ENCODE assay signal across 8 mouse cellular contexts in genomic region chr10:81082168-81082960, GRCm38 (mm10). TPM values are rescaled to one million over a fixed set of nuclear protein-coding genes. Genes with fewer than 3 reads are reported as not detected.
DNase-seq lines count a peak whose midpoint lies in the region; ATAC-seq lines count a peak whose summit lies in the region.

No protein-coding gene starts in this region.

- H3K4me3 ChIP-seq in embryonic facial prominence, embryonic 14.5 days (ENCODE audit: low read depth, low read length): no peak overlapping the region
- H3K4me3 ChIP-seq in heart, embryonic 11.5 days (ENCODE audit: low read depth, low read length): no peak overlapping the region
- H3K4me3 ChIP-seq in kidney, embryonic 16.5 days (ENCODE audit: low read length): no peak overlapping the region
- H3K4me3 ChIP-seq in liver, embryonic 11.5 days (ENCODE audit: low read depth, low read length): no peak overlapping the region
- no peak overlapping the region for H3K4me3 ChIP-seq in stomach, embryonic 14.5 days (ENCODE audit: low read depth, low read length)

- H3K27me3 ChIP-seq in embryonic facial prominence, embryonic 14.5 days (replicated peaks; ENCODE audit: control insufficient read depth, insufficient read depth, low read length): no peaks in the 10 kb centered on the region
- no peaks in the 10 kb centered on the region for H3K27me3 ChIP-seq in heart, embryonic 11.5 days (ENCODE audit: control insufficient read depth, insufficient read depth, low read length)
- no peaks in the 10 kb centered on the region for H3K27me3 ChIP-seq in kidney, embryonic 16.5 days (ENCODE audit: insufficient read depth, low read length)
- no peaks in the 10 kb centered on the region for H3K27me3 ChIP-seq in liver, embryonic 11.5 days (replicated peaks; ENCODE audit: control insufficient read depth, insufficient read depth, low read length)
- no peaks in the 10 kb centered on the region for H3K27me3 ChIP-seq in stomach, embryonic 14.5 days (ENCODE audit: control insufficient read depth, insufficient read depth, low read length)

- WGBS in embryonic facial prominence, embryonic 14.5 days: 73% methylated on average over 7 of the region's 7 CpGs
- 77% methylated on average over 7 of the region's 7 CpGs for WGBS in heart, embryonic 11.5 days (ENCODE audit: insufficient replicate concordance)
- WGBS in kidney, embryonic 16.5 days: 80% methylated on average over 7 of the region's 7 CpGs
- WGBS in liver, embryonic 11.5 days: 74% methylated on average over 7 of the region's 7 CpGs
- 75% methylated on average over 7 of the region's 7 CpGs for WGBS in stomach, embryonic 14.5 days

- no peak overlapping the region for H3K4me2 ChIP-seq in embryonic facial prominence, embryonic 14.5 days (ENCODE audit: low read depth, low read length)
- H3K4me2 ChIP-seq in heart, embryonic 11.5 days: no peak overlapping the region
- H3K4me2 ChIP-seq in kidney, embryonic 16.5 days (replicated peaks; ENCODE audit: low read depth, low read length): no peak overlapping the region
- no peak overlapping the region for H3K4me2 ChIP-seq in liver, embryonic 11.5 days
- H3K4me2 ChIP-seq in stomach, embryonic 14.5 days (replicated peaks; ENCODE audit: low read depth, low read length): no peak overlapping the region

- H3K27ac ChIP-seq in embryonic facial prominence, embryonic 14.5 days (replicated peaks; ENCODE audit: low read depth, low read length): no peak overlapping the region
- H3K27ac ChIP-seq in heart, embryonic 11.5 days (ENCODE audit: low read depth, low read length): no peak overlapping the region
- no peak overlapping the region for H3K27ac ChIP-seq in kidney, embryonic 16.5 days (ENCODE audit: low read length)
- H3K27ac ChIP-seq in liver, embryonic 11.5 days (ENCODE audit: low read depth, low read length): no peak overlapping the region
- H3K27ac ChIP-seq in stomach, embryonic 14.5 days (ENCODE audit: low read length): no peak overlapping the region

- peak; percentile 39; the same call in 1 of the 2 replicates for ATAC-seq in embryonic facial prominence, embryonic 14.5 days (ENCODE audit: low read depth)
- ATAC-seq in heart, embryonic 11.5 days (replicated peaks; ENCODE audit: insufficient number of reproducible peaks, low FRiP score, low TSS enrichment): 0 out of 2 replicates have a peak, but pooled peaks have one; percentile 3
- ATAC-seq in kidney, embryonic 16.5 days (ENCODE audit: low FRiP score, low TSS enrichment): peak; percentile 31; the same call in 1 of the 2 replicates
- ATAC-seq in liver, embryonic 11.5 days (replicated peaks; ENCODE audit: low FRiP score): peak; percentile 48
- peak; percentile 54; the same call in 1 of the 2 replicates for ATAC-seq in stomach, embryonic 14.5 days (ENCODE audit: insufficient number of reproducible peaks, insufficient read depth, low FRiP score, low read depth)

- no peak overlapping the region for H3K9ac ChIP-seq in embryonic facial prominence, embryonic 14.5 days (ENCODE audit: low read depth, low read length)
- no peak overlapping the region for H3K9ac ChIP-seq in heart, embryonic 11.5 days (ENCODE audit: low read depth, low read length)
- H3K9ac ChIP-seq in kidney, embryonic 16.5 days (replicated peaks; ENCODE audit: low read length): no peak overlapping the region
- no peak overlapping the region for H3K9ac ChIP-seq in liver, embryonic 11.5 days (ENCODE audit: low read depth, low read length)
- H3K9ac ChIP-seq in stomach, embryonic 14.5 days (replicated peaks; ENCODE audit: low read depth, low read length): no peak overlapping the region

- H3K36me3 ChIP-seq in embryonic facial prominence, embryonic 14.5 days (ENCODE audit: control insufficient read depth, insufficient read depth, low read length): peaks cover 61% of the 10 kb centered on the region
- H3K36me3 ChIP-seq in heart, embryonic 11.5 days (ENCODE audit: control insufficient read depth, insufficient read depth, low read length): peaks cover 22% of the 10 kb centered on the region
- H3K36me3 ChIP-seq in kidney, embryonic 16.5 days (ENCODE audit: insufficient read depth, low read length): peaks cover 49% of the 10 kb centered on the region
- peaks cover 36% of the 10 kb centered on the region for H3K36me3 ChIP-seq in liver, embryonic 11.5 days (ENCODE audit: control insufficient read depth, insufficient read depth, low read length)
- peaks cover 51% of the 10 kb centered on the region for H3K36me3 ChIP-seq in stomach, embryonic 14.5 days (ENCODE audit: control insufficient read depth, insufficient read depth, low read length)

- peak; percentile 84 for DNase-seq in CD4-positive, CD25-positive, alpha-beta regulatory T cell, adult 2 months (ENCODE audit: low read depth, low spot score)
- DNase-seq in adrenal gland, postnatal 36 days: peak; percentile 72 to 81
- peak; percentile 56 for DNase-seq in embryonic facial prominence, embryonic 14.5 days (ENCODE audit: low spot score)
- DNase-seq in liver, embryonic 11.5 days (ENCODE audit: low spot score): peak; percentile 71
- peak; percentile 53 to 77 for DNase-seq in natural killer cell, adult 2 months (ENCODE audit: low spot score in 2 of 2)

- H3K9me3 ChIP-seq in embryonic facial prominence, embryonic 14.5 days (ENCODE audit: control insufficient read depth, low read length): no peaks in the 10 kb centered on the region
- no peaks in the 10 kb centered on the region for H3K9me3 ChIP-seq in heart, embryonic 11.5 days (replicated peaks; ENCODE audit: control insufficient read depth, low read length)
- peaks cover 2% of the 10 kb centered on the region; the same call in 1 of the 2 replicates for H3K9me3 ChIP-seq in kidney, embryonic 16.5 days (ENCODE audit: low read length)
- H3K9me3 ChIP-seq in liver, embryonic 11.5 days (ENCODE audit: control insufficient read depth, low read length): peaks cover 2% of the 10 kb centered on the region; the same call in 1 of the 2 replicates
- no peaks in the 10 kb centered on the region for H3K9me3 ChIP-seq in stomach, embryonic 14.5 days (ENCODE audit: control insufficient read depth, low read depth, low read length)

- H3K4me1 ChIP-seq in embryonic facial prominence, embryonic 14.5 days (ENCODE audit: control insufficient read depth, insufficient read depth, low read length): no peaks in the 10 kb centered on the region
- H3K4me1 ChIP-seq in heart, embryonic 11.5 days (ENCODE audit: control insufficient read depth, insufficient read depth, low read length): no peaks in the 10 kb centered on the region
- no peaks in the 10 kb centered on the region for H3K4me1 ChIP-seq in kidney, embryonic 16.5 days (ENCODE audit: insufficient read depth, low read length)
- no peaks in the 10 kb centered on the region for H3K4me1 ChIP-seq in liver, embryonic 11.5 days (replicated peaks; ENCODE audit: control insufficient read depth, insufficient read depth, low read length)
- no peaks in the 10 kb centered on the region for H3K4me1 ChIP-seq in stomach, embryonic 14.5 days (ENCODE audit: control insufficient read depth, insufficient read depth, low read length)

RNA-seq across cellular contexts. Expression of gene Thop1, which starts 12.5 kb away (rescaled TPM):
- 10 to 100 TPM; 51.5 to 56.6 TPM for total RNA-seq in adrenal gland, postnatal 36 days (2021)
- polyA plus RNA-seq in embryonic facial prominence, embryonic 14.5 days (2014; fragmentation: Nextera tagmentation; extraction: Ambion mirVana): 61.7 and 62.9 TPM in 2 replicates
- 30.9 and 31.1 TPM in 2 replicates for polyA plus RNA-seq in heart, embryonic 11.5 days (2014; fragmentation: Nextera tagmentation; extraction: Ambion mirVana)
- polyA plus RNA-seq in kidney, embryonic 16.5 days (2015; fragmentation: Nextera tagmentation; extraction: Ambion mirVana): 69.6 and 70.0 TPM in 2 replicates
- 80.3 and 84.0 TPM in 2 replicates for polyA plus RNA-seq in liver, embryonic 11.5 days (2014; fragmentation: Nextera tagmentation; extraction: Ambion mirVana)
- polyA plus RNA-seq in stomach, embryonic 14.5 days (2014; fragmentation: Nextera tagmentation; extraction: Ambion mirVana): 38.2 and 39.9 TPM in 2 replicates

RNA-seq across cellular contexts. Expression of gene Creb3l3, which starts 16.3 kb away (rescaled TPM):
- 1 to 10 TPM in 1 of 2 experiments, under 1 TPM in 1; 0.36 to 2.1 TPM for total RNA-seq in adrenal gland, postnatal 36 days (2021)
- polyA plus RNA-seq in embryonic facial prominence, embryonic 14.5 days (2014; fragmentation: Nextera tagmentation; extraction: Ambion mirVana): 0.60 and 0.68 TPM in 2 replicates
- 0.37 and 1.0 TPM in 2 replicates for polyA plus RNA-seq in heart, embryonic 11.5 days (2014; fragmentation: Nextera tagmentation; extraction: Ambion mirVana)
- 0.24 and 0.29 TPM in 2 replicates for polyA plus RNA-seq in kidney, embryonic 16.5 days (2015; fragmentation: Nextera tagmentation; extraction: Ambion mirVana)
- polyA plus RNA-seq in liver, embryonic 11.5 days (2014; fragmentation: Nextera tagmentation; extraction: Ambion mirVana): 17.3 and 17.6 TPM in 2 replicates
- 0.22 and 0.56 TPM in 2 replicates for polyA plus RNA-seq in stomach, embryonic 14.5 days (2014; fragmentation: Nextera tagmentation; extraction: Ambion mirVana)

RNA-seq across cellular contexts. Expression of gene Sgta, which starts 22.4 kb away (rescaled TPM):
- 100 to 1,000 TPM; 223 to 227 TPM for total RNA-seq in adrenal gland, postnatal 36 days (2021)
- polyA plus RNA-seq in embryonic facial prominence, embryonic 14.5 days (2014; fragmentation: Nextera tagmentation; extraction: Ambion mirVana): 163 and 179 TPM in 2 replicates
- polyA plus RNA-seq in heart, embryonic 11.5 days (2014; fragmentation: Nextera tagmentation; extraction: Ambion mirVana): 130 and 159 TPM in 2 replicates
- 244 and 250 TPM in 2 replicates for polyA plus RNA-seq in kidney, embryonic 16.5 days (2015; fragmentation: Nextera tagmentation; extraction: Ambion mirVana)
- 147 and 153 TPM in 2 replicates for polyA plus RNA-seq in liver, embryonic 11.5 days (2014; fragmentation: Nextera tagmentation; extraction: Ambion mirVana)
- polyA plus RNA-seq in stomach, embryonic 14.5 days (2014; fragmentation: Nextera tagmentation; extraction: Ambion mirVana): 162 and 164 TPM in 2 replicates

RNA-seq across cellular contexts. Expression of gene Map2k2, which starts 23.4 kb away (rescaled TPM):
- total RNA-seq in adrenal gland, postnatal 36 days (2021): 100 to 1,000 TPM; 178 to 186 TPM
- polyA plus RNA-seq in embryonic facial prominence, embryonic 14.5 days (2014; fragmentation: Nextera tagmentation; extraction: Ambion mirVana): 166 and 178 TPM in 2 replicates
- polyA plus RNA-seq in heart, embryonic 11.5 days (2014; fragmentation: Nextera tagmentation; extraction: Ambion mirVana): 153 and 154 TPM in 2 replicates
- polyA plus RNA-seq in kidney, embryonic 16.5 days (2015; fragmentation: Nextera tagmentation; extraction: Ambion mirVana): 195 and 207 TPM in 2 replicates
- 201 and 207 TPM in 2 replicates for polyA plus RNA-seq in liver, embryonic 11.5 days (2014; fragmentation: Nextera tagmentation; extraction: Ambion mirVana)
- 164 and 167 TPM in 2 replicates for polyA plus RNA-seq in stomach, embryonic 14.5 days (2014; fragmentation: Nextera tagmentation; extraction: Ambion mirVana)

RNA-seq across cellular contexts. Expression of gene Slc39a3, which starts 45.1 kb away (rescaled TPM):
- 10 to 100 TPM; 33.2 to 68.5 TPM for total RNA-seq in adrenal gland, postnatal 36 days (2021)
- 11.9 and 15.4 TPM in 2 replicates for polyA plus RNA-seq in embryonic facial prominence, embryonic 14.5 days (2014; fragmentation: Nextera tagmentation; extraction: Ambion mirVana)
- polyA plus RNA-seq in heart, embryonic 11.5 days (2014; fragmentation: Nextera tagmentation; extraction: Ambion mirVana): 3.9 and 4.1 TPM in 2 replicates
- 19.6 and 19.9 TPM in 2 replicates for polyA plus RNA-seq in kidney, embryonic 16.5 days (2015; fragmentation: Nextera tagmentation; extraction: Ambion mirVana)
- 9.1 and 9.4 TPM in 2 replicates for polyA plus RNA-seq in liver, embryonic 11.5 days (2014; fragmentation: Nextera tagmentation; extraction: Ambion mirVana)
- polyA plus RNA-seq in stomach, embryonic 14.5 days (2014; fragmentation: Nextera tagmentation; extraction: Ambion mirVana): 10.3 and 11.9 TPM in 2 replicates

Comparison
In these comparisons a context has a peak if more than half of its experiments do, and no peak if none do; other contexts are left out.
1. ATAC-seq: peak in every context shown above with its lines; median percentile 54 in stomach, embryonic 14.5 days; 48 in liver, embryonic 11.5 days; 39 in embryonic facial prominence, embryonic 14.5 days; 31 in kidney, embryonic 16.5 days; 3 in heart, embryonic 11.5 days.